Mouse (Mus musculus) urinary bladder, postnatal 14 days (tissue): ENCODE results near the gene BC024978.

Experiments used
- DNase-seq: peaks from one replicate; pipeline ENCODE4 v3.0.0; 2021; ENCODE audit warnings: low spot score

Gene BC024978

DNA sequence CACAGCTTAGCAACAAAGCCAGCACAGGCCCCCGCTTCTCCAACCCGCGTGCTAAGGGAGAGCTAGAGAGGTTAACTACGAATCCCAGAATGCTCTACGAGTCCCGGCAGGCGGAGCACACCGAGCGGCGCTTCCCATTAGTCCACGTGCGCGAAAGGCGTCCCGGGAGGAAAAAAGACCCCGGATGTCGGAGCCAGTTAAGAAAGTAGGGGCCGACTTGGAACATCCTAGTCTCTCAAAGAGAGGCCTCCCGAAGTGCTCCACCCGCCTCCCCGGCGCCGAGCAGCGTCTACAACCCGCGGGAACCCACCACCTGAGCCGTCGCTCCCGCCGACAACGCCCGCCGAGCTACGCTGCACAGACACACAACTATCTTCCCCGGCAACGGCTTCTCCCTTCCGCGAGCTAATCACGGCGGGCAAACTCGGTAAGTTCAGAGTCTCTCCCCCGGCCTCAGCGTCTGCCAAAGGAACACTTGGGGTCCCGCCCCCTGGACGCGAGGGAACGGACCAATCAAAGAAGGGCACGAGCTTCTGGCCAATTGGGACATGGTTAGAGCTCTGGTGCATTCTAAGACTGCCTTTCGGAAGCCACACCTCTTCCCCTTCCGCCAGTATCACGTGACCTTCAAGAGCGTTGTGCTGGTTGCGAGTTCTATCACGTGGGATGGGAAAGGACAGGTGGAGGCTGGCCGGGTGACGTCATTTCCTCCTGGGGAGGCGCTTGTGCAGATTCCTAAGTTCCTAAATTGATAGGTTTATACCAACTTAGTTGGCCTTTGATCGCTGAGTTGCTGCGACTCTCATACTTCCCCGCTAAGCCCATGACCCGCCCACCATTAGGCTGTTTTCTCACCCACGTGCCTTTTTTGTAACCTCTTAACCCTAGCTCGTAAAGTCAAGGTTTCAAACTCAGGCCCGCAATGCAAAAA is at the start of gene BC024978, which contains the start of gene Snrpa:
TSS of gene BC024978 (plus strand) at position 101 of the 931 bp plus-strand sequence.
TSS of gene Snrpa (minus strand) at position 591 of the 931 bp plus-strand sequence.
- peak; percentile 96 for DNase-seq

DNA sequence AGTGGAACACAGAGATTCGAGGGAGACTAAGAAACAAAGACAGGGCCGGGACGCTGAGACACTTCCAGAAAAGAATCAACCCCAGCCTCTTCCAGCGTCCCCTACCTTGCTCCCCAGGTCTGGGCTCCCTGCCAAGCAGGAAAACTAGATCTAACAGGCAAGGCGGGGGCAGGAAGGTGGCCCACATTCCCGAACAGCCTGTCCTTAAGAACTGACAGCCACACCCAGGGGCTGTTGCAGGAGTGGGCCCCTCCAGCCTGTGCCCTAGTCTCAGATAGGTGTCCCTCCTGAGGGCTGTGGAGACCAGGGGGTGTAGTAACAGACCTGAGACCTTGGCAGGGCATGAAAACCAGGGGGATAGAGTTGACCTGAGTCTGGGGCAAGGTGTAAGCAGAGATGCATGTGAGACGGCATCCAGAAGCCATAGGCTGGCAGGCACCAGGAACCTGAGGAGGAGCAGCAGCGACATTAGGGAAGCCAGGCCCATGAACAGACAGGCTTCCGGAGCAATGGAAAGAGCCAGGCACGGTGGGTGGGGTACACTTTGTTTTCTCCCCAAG is 42.3 kb upstream of the BC024978 start, which contains the start of gene Cyp2t4:
TSS of gene Cyp2t4 (plus strand) at position 510 of the 560 bp plus-strand sequence.
- peak; percentile 67 for DNase-seq

DNA sequence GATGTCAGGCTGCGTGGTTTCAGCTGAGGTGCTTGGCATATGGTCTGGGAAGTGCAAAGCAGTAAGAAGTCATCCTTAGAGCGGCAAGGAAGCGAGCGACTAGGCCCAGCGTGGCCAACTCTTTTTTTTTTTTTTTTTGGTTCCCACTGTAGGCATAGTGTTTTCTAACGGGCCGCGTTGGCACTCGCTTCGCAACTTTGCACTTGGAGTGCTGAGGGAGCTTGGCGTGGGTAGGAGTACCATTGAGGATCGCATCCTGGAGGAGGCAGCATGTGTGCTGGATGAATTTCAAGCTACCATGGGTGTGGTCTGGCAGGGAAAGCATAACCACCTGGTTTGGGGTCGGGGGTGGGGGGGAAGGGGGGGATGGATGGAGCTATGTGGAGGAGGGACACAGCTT is 39.6 kb upstream of the BC024978 start:
- DNase-seq = no peak

DNA sequence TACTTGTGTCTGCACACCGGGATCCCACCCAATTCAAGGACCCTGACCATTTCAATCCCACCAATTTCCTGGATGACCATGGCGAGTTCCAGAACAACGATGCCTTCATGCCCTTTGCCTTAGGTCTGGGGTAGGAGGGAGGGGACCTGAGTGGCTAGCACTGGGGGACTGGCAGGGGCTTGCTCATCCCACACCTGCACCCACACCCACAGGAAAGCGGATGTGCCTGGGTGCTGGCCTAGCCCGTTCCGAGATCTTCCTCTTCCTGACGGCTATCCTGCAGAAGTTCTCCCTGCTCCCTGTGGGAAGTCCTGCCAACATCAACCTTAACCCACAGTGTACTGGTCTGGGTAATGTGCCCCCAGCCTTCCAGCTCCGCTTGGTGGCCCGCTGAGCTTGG is 37.4 kb upstream of the BC024978 start:
- DNase-seq = no peak

DNA sequence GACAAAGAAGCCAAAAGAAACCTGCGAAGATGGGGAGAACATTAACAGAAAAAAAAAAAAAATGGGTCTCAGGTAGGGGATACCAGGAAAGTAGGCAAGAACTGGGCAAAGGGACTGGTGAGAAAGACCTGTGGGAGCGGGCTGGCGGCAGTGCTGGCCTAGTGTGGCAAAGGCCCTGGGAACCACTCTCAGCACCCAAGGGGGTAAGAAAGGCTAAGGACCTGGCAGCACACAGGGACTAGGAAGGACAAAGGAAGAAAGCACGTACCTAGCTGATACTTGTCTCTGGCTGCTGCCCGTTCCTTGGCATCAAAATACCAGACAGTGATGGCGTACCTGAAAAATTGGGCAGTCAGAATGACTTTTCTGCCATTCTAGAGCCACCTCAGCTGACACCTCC is 36.3 kb upstream of the BC024978 start:
- no peak for DNase-seq

DNA sequence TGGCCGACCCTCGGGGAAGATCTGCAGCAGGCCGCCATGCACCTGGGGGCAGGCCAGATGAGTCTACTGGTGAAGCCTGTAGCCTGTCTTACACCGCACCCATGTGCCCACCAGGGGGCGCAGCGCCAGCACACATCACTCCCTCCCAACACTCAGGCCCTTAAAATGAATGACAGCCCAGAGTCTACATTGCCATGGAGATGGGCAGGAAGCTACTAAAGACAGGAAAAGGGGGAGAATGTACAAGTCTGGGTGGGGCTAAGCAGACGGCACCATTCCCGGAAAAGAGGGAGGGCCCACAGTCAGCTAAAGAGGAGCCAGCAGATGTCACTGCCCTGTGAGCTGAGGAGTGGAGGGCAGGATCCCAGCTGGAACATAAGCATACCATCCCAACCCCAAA is 35.7 kb upstream of the BC024978 start:
- peak; percentile 84 for DNase-seq

DNA sequence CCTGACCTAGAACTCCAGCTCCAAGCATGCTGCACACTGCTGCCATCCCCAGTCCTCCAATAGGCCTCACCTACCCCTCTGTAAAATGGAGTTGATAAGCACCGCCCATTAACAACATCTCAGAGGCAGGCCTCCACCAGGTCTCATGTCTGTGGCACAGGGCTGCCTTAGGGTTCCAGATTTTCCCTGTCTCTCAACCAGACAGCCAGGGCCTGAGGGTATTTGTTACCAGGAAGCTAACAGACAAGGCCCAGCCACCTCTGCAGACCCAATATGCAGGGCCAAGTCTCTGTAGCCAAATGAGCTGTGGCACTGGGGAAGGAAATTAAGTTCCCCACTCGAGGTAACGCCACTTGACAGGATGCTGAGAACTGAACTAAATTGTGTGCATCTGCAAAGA is 34.7 kb upstream of the BC024978 start:
- no peak for DNase-seq

DNA sequence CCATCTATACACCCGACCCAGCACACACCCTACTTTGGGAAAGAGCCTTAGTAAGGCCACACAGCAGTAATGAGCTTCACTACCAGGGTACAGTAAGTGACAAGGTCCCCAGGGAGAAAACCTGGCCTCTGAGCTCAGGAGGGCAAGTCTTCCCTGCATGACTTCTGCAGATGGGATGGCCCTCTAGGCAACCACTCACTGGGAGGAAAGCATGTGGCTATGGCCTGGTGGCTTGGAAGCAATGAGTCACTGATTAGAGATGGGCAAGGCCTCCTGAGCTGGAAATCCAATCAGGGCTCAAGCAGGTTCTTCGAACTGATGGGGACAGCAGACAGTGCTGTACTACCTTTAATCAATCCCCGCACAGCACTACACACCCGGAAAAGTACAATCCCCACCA is 33.8 kb upstream of the BC024978 start:
- DNase-seq = no peak

DNA sequence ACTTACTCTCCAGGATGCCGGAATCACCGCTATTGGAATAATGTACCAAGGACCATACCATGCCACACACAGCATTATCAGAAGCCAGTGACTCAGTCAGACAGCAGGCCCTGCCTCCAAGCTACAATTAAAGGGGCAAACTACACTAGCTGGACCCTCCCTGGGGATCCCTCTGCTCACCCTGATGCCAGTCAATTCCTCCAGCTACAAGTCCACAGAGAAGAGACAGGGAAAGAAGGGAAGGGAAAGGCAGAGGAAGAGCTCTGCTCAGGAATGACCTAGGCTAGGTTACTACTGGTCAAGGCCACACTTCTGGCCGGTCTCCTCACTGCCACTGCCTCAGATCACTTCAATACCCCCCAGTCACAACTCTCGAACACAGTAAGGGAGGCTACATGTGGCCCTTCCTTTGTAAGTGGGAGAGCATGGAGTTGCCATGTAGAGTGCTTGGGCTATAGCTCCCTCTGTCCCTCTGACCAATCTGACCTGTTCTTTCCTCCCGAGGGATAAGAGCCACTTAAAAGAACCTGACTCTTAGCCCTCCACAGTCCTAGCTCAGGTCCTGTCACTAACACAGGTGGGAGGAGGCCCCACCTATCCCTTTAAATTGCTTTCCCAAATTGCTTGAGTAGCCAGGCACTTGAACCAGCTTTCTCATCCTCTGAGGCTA is 32.7 kb upstream of the BC024978 start:
- no peak for DNase-seq

DNA sequence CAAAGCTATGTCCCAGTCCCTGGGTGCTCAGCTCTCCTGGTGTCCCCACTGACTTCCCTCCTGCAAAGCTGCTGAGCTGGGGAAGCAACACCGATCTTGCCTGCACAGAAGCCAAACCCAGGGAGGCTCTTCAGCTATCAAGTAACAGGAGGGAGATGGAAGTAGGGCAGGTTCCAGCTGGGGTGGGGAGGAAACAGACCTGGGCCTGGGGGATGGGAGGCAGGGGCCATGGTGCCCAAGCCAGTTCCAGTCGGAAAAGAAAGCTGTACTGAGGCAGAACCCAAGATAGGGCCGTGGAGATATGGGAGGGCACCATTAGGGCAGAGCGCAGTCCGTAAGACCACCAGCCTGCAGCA is 32.2 kb upstream of the BC024978 start:
- DNase-seq = no peak

DNA sequence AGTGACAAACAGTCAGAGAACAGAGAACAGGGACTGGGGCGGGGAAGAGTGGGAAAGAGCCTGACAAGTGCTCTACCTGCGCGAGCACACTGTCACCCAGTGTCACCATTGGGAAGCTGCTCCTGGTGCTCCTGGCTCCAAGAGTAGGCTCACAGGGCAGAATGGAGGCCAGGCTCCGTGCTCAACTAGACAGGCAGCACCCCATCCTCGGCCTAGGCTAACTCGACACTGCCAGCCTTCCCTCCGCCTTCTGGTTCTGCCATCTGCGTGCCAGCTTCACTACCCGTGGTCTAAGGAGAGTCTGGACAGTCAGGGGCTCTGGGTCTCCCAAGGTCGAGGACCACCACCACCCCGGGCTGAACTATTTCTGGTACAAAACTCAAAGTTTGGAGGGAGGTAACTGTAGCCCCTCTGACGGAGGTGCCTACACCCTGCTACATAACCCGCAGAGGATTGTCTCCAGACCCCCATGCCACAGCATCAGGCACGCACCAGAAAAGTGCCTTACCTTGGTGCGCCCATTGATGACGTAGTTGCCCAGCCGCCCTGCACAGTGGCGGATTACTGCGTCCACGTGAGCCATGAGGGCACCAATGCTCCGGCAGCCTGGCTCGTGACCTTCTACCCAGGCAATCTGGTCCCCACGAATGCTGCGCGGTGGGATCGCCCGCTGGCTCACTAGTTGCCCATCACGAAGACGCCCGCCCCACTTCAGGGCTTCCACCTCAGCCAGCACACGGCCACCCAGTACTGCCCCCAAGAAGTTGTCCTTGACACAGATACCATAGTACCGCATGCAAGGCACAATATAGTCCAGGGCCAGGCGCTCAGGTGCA is 31.3 kb upstream of the BC024978 start:
- DNase-seq = no peak

DNA sequence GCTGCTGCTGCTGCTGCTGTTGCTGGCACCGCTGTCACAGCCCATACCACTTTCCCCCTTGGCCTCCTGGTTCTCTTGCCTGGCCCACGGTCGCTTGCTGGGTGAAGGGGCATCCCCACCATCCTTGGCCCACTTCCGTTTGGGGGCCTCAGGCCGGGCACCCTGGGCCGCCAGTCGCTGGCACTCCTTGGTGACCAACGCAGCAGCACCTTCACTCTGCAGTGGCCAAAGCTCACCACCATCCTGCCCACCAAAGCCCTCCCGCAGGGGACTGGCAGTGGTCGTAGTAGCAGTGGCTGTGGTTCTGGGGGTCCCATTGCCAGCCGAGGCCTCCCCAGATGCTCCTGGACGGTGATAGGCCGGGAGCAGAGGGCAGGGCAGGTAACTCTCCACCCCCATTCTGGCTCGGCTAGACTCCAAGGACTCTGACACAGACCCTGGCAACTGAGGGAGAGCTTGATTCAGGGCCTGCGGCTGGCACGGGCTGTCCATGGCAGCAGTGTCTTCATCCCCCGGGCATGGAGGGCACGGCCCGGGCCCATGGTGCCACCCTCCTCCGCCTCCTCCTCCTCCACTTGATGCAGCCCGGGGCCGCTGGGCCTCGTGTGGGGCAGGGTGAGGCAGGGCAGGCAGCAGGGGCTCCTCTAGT is 30.4 kb upstream of the BC024978 start:
- no peak for DNase-seq

DNA sequence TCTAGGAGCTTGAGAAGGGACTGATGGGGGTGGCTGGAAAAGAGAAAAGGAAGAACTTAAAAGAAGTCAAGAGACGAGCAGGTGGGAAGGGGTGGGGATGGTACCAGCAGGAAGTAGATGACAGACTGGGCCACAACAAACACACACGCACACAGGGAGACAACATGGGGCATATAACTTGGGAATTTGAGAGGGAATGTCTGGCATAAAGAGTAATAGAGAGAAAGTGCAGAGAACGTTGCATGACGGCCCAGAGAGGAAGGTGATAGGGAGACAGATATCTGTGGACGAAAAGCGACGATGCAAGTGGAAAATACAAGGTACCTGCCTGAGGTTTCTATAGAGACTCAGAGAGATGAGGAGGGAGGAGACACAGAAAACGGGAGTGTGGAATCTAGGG is 29.9 kb upstream of the BC024978 start:
- no peak for DNase-seq

DNA sequence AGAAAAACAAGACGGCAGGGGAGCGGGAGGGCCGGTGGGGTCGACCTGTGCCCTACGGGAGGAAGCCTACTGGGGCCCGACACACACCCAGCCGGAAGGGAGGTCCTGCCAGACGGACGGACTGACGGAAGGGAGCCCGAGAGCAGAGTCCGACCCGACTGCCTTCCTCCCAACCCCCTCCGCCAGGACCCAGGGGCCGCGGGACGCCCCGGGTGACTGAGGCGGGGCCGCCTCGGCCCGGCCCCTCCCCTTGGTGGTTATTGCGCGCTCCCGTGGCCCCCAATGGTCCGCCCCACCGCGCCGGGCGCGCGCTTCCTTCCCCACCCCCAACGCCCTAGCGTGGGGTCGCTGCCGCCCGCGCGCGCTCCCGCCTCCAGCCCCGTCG is 29.4 kb upstream of the BC024978 start:
- DNase-seq = peak; percentile 85

DNA sequence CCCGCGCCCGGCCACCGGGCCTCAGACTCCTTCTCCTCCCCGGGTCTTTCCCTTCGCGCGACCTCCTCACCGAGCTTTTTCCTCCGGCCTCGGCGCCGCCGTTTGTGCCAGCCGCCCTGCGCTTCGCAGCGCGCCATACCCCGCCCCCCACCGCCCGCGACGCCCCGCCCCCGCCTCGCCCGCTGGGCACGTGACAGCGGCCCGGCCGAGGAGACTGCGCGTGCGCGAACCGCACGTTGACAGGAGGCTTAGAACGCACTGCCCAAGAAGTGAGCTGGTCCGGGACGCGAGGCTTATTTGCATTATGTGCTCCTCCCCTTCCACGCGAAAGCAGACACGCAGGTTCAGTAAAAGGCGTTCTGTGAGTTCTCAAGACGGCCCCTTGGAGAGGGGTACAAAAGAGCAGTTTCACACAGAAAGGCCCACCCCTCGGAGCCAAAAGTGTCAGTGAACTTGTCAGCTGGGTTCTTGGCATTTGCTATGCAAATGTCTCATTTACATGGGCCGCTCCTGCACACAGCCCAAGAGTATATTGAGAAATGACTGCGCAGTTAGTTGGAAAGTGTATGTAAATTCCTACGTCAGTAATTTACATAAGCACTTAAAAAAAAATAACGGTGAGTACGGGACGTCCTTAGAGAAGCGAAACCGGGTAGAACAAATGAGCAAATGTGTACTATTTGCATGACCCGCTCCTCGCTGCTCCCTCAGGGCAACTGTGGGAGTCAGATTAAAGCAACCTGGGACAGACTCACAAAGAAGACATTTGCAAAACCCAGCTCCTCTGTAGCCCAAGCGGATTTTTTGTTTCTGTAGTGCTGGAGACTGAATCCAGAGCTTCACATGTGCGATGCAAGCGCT is 28.7 kb upstream of the BC024978 start, which contains the start of gene Egln2:
TSS of gene Egln2 (minus strand) at position 189 of the 861 bp plus-strand sequence.
- peak; percentile 96 for DNase-seq

DNA sequence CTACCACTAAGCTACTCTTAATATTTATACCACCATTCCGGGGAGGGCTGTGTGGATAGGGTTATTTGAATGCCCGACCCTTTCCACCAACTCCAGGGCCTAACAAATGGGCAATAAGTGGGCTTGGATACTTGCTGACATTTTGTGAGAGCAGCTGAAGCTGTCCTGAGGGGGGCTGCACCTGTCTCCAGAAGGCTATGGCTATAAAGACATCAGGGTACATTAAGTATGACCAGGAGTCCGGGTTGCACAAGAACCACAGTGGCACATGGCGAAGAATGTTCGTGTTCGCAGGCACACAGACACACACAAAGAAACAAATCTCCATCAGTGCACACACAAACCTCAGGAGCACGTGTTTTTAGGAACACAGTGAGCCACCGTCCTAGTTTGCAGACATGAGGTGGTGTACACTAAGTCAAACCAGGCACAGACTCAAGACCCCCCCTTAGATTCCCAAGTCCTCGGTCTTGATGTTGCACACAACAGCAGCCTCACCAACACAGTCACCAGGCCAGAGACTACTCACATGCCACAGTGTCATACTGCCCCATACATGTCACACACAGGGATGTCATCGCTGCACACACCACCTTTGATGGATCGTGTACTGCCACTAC is 28.0 kb upstream of the BC024978 start:
- no peak for DNase-seq

DNA sequence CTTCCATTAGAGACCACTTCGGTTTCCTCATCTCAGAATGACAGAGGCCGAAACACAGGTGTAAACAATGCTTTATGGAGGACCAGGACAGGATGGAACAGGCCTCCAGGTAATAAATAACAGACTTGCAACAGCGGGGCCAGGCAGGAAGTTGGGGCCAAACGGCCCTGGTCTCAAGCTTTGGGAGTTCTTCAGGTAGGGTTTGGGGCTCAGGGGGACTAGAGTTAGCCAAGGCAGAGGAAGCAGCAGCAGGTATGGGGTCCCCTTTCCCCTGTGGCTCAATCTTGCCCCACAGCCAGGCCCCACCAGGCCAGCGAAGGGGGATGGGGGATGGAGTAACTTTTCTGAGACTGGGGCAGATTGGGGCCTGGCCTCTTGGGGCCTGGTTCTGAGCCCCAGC is 27.2 kb upstream of the BC024978 start:
- DNase-seq = no peak

DNA sequence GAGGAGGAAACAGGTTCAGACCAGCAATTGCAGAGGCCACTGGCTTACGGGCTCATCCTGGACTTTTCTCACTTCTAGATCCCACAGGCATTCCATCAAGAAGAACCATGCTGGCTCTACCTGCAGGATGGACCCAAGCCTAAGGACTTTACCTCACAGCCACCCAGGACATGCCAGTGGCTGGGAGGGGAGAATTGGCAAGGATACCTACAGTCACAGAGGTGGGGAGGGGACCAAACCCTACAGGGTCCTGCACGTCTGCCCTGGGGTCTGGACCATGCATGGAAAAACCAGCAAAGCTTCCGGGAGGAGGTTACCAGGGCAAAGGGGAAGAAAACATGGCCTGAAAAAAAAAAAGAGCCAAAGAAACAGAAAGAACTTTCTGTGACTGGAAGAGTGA is 24.6 kb upstream of the BC024978 start:
- DNase-seq = no peak

DNA sequence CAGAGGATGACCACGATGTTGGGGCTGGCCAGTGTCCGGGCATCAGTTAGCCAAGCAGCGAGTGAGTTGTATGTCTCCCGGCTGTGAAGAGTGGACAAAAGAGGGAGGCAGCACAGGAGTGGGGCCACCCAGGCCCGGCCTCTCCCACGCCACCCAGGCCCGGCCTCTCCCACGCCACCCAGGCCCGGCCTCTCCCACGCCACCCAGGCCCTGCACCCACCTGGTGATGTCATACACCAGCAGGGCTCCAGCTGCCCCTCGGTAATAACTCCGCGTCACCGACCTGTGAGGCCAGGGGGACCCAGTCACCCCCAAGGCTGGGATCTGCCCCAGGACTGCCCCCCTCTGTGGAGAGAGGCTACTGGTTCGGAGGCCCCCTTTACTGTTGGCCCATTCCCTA is 21.1 kb upstream of the BC024978 start:
- DNase-seq = no peak

DNA sequence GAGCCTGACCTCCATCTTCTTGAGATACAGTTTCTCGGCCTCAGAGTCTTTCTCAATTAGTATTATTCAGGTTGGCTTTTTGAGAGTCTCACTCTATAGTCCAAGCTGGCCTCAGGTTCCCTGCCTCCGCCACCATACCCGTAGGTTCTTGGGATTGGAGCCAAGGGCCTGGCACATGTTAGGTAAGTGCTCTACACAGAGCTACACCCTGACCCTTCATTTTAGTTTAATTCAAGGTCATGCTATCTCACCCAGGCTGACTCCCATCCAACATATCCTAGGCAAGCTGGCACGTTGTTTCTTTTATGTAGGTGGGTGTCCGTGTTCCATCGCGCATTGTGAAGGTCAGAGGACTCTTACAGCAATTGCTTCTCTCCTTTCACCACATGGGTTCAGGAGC is 20.7 kb upstream of the BC024978 start:
- DNase-seq = no peak
